Mouse (Mus musculus): ENCODE measurements at regions not wholly inside any gene's neighbourhood (a gene's known extent, or its start where the extent isn't known, plus 50 kb on each side); places are given as distances from the start of the nearest gene placed in this dataset.

GRCm38 (mm10) chr13:97594851-97595250, 165.6 kb downstream of the Gm10260 start:
- TF ChIP-seq CHD2 (IDR thresholded peaks at IDR 0.05; ENCODE audit: low read length) (no peak), EP300 (IDR thresholded peaks at IDR 0.05; ENCODE audit: low read depth in 1 of 2, low read length in 2 of 2) (no peak), RAD21 (IDR thresholded peaks at IDR 0.05; ENCODE audit: low read depth, low read length) (no peak)
- Histone ChIP-seq H3K9ac (ENCODE audit: control insufficient read depth, low read depth, low read length, poor library complexity, severe bottlenecking) (no peak overlapping the region), H3K4me1 (ENCODE audit: control insufficient read depth in 1 of 2, insufficient read depth in 2 of 2, low read length in 2 of 2) (no peaks in the 10 kb centered on the region), H3K27me3 (ENCODE audit: control insufficient read depth in 1 of 2, insufficient read depth in 2 of 2, low read length in 2 of 2) (no peaks in the 10 kb centered on the region), H3K79me2 (ENCODE audit: control insufficient read depth, insufficient read depth, low read length, poor library complexity) (no peaks in the 10 kb centered on the region), H3K4me3 (ENCODE audit: control insufficient read depth in 1 of 2, insufficient read depth in 1 of 2, low read depth in 2 of 2, low read length in 2 of 2) (no peak overlapping the region), H3K9me3 (replicated peaks; ENCODE audit: insufficient read depth, low read length) (no peaks in the 10 kb centered on the region), H3K36me3 (ENCODE audit: control insufficient read depth in 1 of 2, insufficient read depth in 2 of 2, low read length in 2 of 2) (no peaks in the 10 kb centered on the region), H3K27ac (ENCODE audit: control insufficient read depth, low read depth, low read length) (no peak overlapping the region)
- no peak for DNase-seq (ENCODE audit: low read depth, low spot score)

GRCm38 (mm10) chr13:97589626-97590025, 170.8 kb downstream of the Gm10260 start:
- Histone ChIP-seq H3K79me2 (ENCODE audit: control insufficient read depth, insufficient read depth, low read length, poor library complexity) (no peaks in the 10 kb centered on the region), H3K27me3 (ENCODE audit: control insufficient read depth in 1 of 2, insufficient read depth in 2 of 2, low read length in 2 of 2) (no peaks in the 10 kb centered on the region), H3K4me3 (ENCODE audit: control insufficient read depth in 1 of 2, insufficient read depth in 1 of 2, low read depth in 2 of 2, low read length in 2 of 2) (no peak overlapping the region), H3K4me1 (ENCODE audit: control insufficient read depth in 1 of 2, insufficient read depth in 2 of 2, low read length in 2 of 2) (no peaks in the 10 kb centered on the region), H3K36me3 (ENCODE audit: control insufficient read depth in 1 of 2, insufficient read depth in 2 of 2, low read length in 2 of 2) (no peaks in the 10 kb centered on the region), H3K27ac (ENCODE audit: control insufficient read depth, low read depth, low read length) (no peak overlapping the region), H3K9me3 (replicated peaks; ENCODE audit: insufficient read depth, low read length) (no peaks in the 10 kb centered on the region), H3K9ac (ENCODE audit: control insufficient read depth, low read depth, low read length, poor library complexity, severe bottlenecking) (no peak overlapping the region)
- no peak for DNase-seq (ENCODE audit: low read depth, low spot score)
- no peak for TF ChIP-seq ELF1 (IDR thresholded peaks at IDR 0.05; ENCODE audit: low read depth, low read length)
- no peak for TF ChIP-seq USF2 (IDR thresholded peaks at IDR 0.05; ENCODE audit: borderline replicate concordance in 1 of 2, insufficient read depth in 1 of 2, low read depth in 1 of 2, low read length in 2 of 2)
- TF ChIP-seq CHD1 (IDR thresholded peaks at IDR 0.05; ENCODE audit: low read depth, low read length) = no peak
- TF ChIP-seq RCOR1 (IDR thresholded peaks at IDR 0.05; ENCODE audit: low read depth, low read length) = no peak
- TF ChIP-seq TBP (IDR thresholded peaks at IDR 0.05; ENCODE audit: low read depth, low read length) = no peak
- no peak for TF ChIP-seq BHLHE40 (IDR thresholded peaks at IDR 0.05; ENCODE audit: borderline replicate concordance, low read depth, low read length)
- TF ChIP-seq EP300 (IDR thresholded peaks at IDR 0.05; ENCODE audit: low read depth in 1 of 2, low read length in 2 of 2) = no peak
- no peak for TF ChIP-seq TAL1 (IDR thresholded peaks at IDR 0.05; ENCODE audit: low read length)
- TF ChIP-seq ETS1 (IDR thresholded peaks at IDR 0.05; ENCODE audit: low read depth, low read length) = no peak
- no peak for TF ChIP-seq ZC3H11A (IDR thresholded peaks at IDR 0.05; ENCODE audit: low read depth, low read length)
- no peak for TF ChIP-seq ZKSCAN1 (IDR thresholded peaks at IDR 0.05; ENCODE audit: low read depth, low read length)

- Histone ChIP-seq H3K79me2 (ENCODE audit: control insufficient read depth, insufficient read depth, low read length, poor library complexity) (no peaks in the 10 kb centered on the region), H3K36me3 (ENCODE audit: control insufficient read depth in 1 of 2, insufficient read depth in 2 of 2, low read length in 2 of 2) (peaks cover 0 to 5% of the 10 kb centered on the region in 2 experiments; a peak in 2 of 4 replicates), H3K27me3 (ENCODE audit: control insufficient read depth in 1 of 2, insufficient read depth in 2 of 2, low read length in 2 of 2) (no peaks in the 10 kb centered on the region), H3K4me1 (ENCODE audit: control insufficient read depth in 1 of 2, insufficient read depth in 2 of 2, low read length in 2 of 2) (peaks cover 0 to 7% of the 10 kb centered on the region in 2 experiments; a peak in 1 of 4 replicates), H3K9ac (ENCODE audit: control insufficient read depth, low read depth, low read length, poor library complexity, severe bottlenecking) (no peak overlapping the region), H3K27ac (ENCODE audit: control insufficient read depth, low read depth, low read length) (no peak overlapping the region), H3K4me3 (ENCODE audit: control insufficient read depth in 1 of 2, insufficient read depth in 1 of 2, low read depth in 2 of 2, low read length in 2 of 2) (no peak overlapping the region), H3K9me3 (replicated peaks; ENCODE audit: insufficient read depth, low read length) (no peaks in the 10 kb centered on the region)
- no peak for DNase-seq (ENCODE audit: low read depth, low spot score)
- TF ChIP-seq CHD1 (IDR thresholded peaks at IDR 0.05; ENCODE audit: low read depth, low read length) (no peak), POLR2A (IDR thresholded peaks at IDR 0.05; ENCODE audit: control insufficient read depth in 1 of 2, insufficient read depth in 1 of 2, low read depth in 1 of 2, low read length in 2 of 2, poor library complexity in 1 of 2) (no peak), POLR2AphosphoS5 (IDR thresholded peaks at IDR 0.05; ENCODE audit: borderline replicate concordance, low read depth, low read length) (no peak)
Observed at GRCm38 (mm10) chr13:97588085-97588484, 172.3 kb downstream of the Gm10260 start.

Data from MEL (cell line).